Comparison of ENCODE assay signal across 8 mouse cellular contexts in the genomic region with DNA sequence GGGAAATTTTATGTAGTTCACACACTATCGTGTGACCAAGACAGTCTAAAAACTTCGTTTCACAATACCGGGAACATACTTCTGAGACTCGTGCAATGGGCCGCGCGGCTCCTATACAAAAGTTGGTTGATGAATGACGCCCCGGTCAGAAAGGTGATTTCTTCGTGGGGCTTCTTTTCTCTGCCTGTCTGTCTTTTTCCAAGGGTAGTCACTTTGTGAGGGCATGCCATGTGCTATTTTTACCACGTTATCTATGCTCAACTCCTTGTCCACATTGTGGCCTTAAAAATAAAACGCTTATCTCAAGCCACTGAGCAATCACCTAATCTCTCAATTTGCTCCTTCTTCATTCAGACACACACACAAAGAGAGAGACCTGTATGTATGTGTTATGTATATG. TPM values are rescaled to one million over a fixed set of nuclear protein-coding genes. Genes with fewer than 3 reads are reported as not detected.
DNase-seq lines count a peak whose midpoint lies in the region; ATAC-seq and TF ChIP-seq lines count a peak whose summit lies in the region.

No protein-coding gene starts in this region.

- no peaks in the 10 kb centered on the region for H3K9me3 ChIP-seq in embryonic facial prominence, embryonic 14.5 days (ENCODE audit: control insufficient read depth, low read length)
- no peaks in the 10 kb centered on the region for H3K9me3 ChIP-seq in hindbrain, embryonic 10.5 days

- no peak for TF ChIP-seq CTCF in cortical plate, adult 2 months (IDR thresholded peaks at IDR 0.05; ENCODE audit: extremely low read depth, insufficient read depth, low read length)

- peak overlapping the region; percentile 25; the same call in 1 of the 2 replicates for H3K4me3 ChIP-seq in cortical plate, adult 2 months (ENCODE audit: insufficient read depth, low read length)
- peak overlapping the region; percentile 59 for H3K4me3 ChIP-seq in embryonic facial prominence, embryonic 14.5 days (ENCODE audit: low read depth, low read length)
- H3K4me3 ChIP-seq in hindbrain, embryonic 10.5 days = peak overlapping the region; percentile 71

- peak overlapping the region; percentile 81; the same call in 1 of the 2 replicates for H3K9ac ChIP-seq in embryonic facial prominence, embryonic 14.5 days (ENCODE audit: low read depth, low read length)

- no peak overlapping the region for H3K27ac ChIP-seq in cortical plate, adult 2 months (ENCODE audit: insufficient read depth, low read length)
- 0 out of 2 replicates have a peak overlapping the region, but pooled peaks have one; percentile 71 for H3K27ac ChIP-seq in embryonic facial prominence, embryonic 14.5 days (replicated peaks; ENCODE audit: low read depth, low read length)
- H3K27ac ChIP-seq in hindbrain, embryonic 10.5 days = no peak overlapping the region

- 49% methylated on average over 12 of the region's 12 CpGs for WGBS in embryonic facial prominence, embryonic 14.5 days
- 24% methylated on average over 12 of the region's 12 CpGs for WGBS in hindbrain, embryonic 10.5 days

- peak overlapping the region; percentile 93 for H3K4me2 ChIP-seq in embryonic facial prominence, embryonic 14.5 days (ENCODE audit: low read depth, low read length)

- DNase-seq in embryonic facial prominence, embryonic 14.5 days (ENCODE audit: low spot score) = no peak
- DNase-seq in hindbrain, embryonic 10.5 days (ENCODE audit: low spot score) = peak; percentile 19
- no peak for DNase-seq in right cerebral cortex, postnatal 36 days (ENCODE audit: low spot score in 2 of 2)
- DNase-seq in layer of hippocampus, adult 8-10 months (ENCODE audit: low spot score in 2 of 2) = no peak
- DNase-seq in adrenal gland, postnatal 25 days = no peak
- no peak for DNase-seq in right cerebral cortex, postnatal 4 days

- H3K4me1 ChIP-seq in cortical plate, adult 2 months (ENCODE audit: control insufficient read depth, insufficient read depth, low read length) = no peaks in the 10 kb centered on the region
- H3K4me1 ChIP-seq in embryonic facial prominence, embryonic 14.5 days (ENCODE audit: control insufficient read depth, insufficient read depth, low read length) = peaks cover 3% of the 10 kb centered on the region; the same call in 1 of the 2 replicates
- H3K4me1 ChIP-seq in hindbrain, embryonic 10.5 days (replicated peaks) = peaks cover 44% of the 10 kb centered on the region

- ATAC-seq in embryonic facial prominence, embryonic 14.5 days (ENCODE audit: low read depth) = no peak
- peak; percentile 21; the same call in 1 of the 2 replicates for ATAC-seq in megakaryocyte progenitor cell, adult 5-6 weeks (replicated peaks; ENCODE audit: poor library complexity)

- H3K36me3 ChIP-seq in embryonic facial prominence, embryonic 14.5 days (ENCODE audit: control insufficient read depth, insufficient read depth, low read length) = no peaks in the 10 kb centered on the region
- H3K36me3 ChIP-seq in hindbrain, embryonic 10.5 days = no peaks in the 10 kb centered on the region

- H3K27me3 ChIP-seq in embryonic facial prominence, embryonic 14.5 days (replicated peaks; ENCODE audit: control insufficient read depth, insufficient read depth, low read length) = peaks cover 20% of the 10 kb centered on the region
- H3K27me3 ChIP-seq in hindbrain, embryonic 10.5 days (ENCODE audit: insufficient read depth, poor library complexity, severe bottlenecking) = peaks cover 82% of the 10 kb centered on the region

- no peak for TF ChIP-seq POLR2A in cortical plate, adult 2 months (IDR thresholded peaks at IDR 0.05; ENCODE audit: extremely low read depth, insufficient read depth, low read length)

RNA-seq across cellular contexts. Expression of a gene that starts 1.3 kb away (rescaled TPM):
- 0.64 and 2.8 TPM in 2 replicates for polyA plus RNA-seq in cortical plate, adult 2 months (2012; rRNA removed)
- polyA plus RNA-seq in embryonic facial prominence, embryonic 14.5 days (2014; fragmentation: Nextera tagmentation; extraction: Ambion mirVana) = 30.8 and 42.0 TPM in 2 replicates
- 2.8 and 5.2 TPM in 2 replicates for polyA plus RNA-seq in hindbrain, embryonic 10.5 days (2016; fragmentation: Nextera tagmentation; extraction: Ambion mirVana)
- not detected in 2 replicates for total RNA-seq in megakaryocyte progenitor cell, adult 5-6 weeks (2015)
- not detected in 2 replicates for total RNA-seq in megakaryocyte progenitor cell, adult 5-6 weeks (2017)
- 1 to 10 TPM in 2 of 4 experiments, under 1 TPM in 2; 0.65 to 2.9 (median 1.3) TPM for total RNA-seq in layer of hippocampus, adult 8-10 months (2022)
- 3.5 and 4.7 TPM in 2 replicates for total RNA-seq in adrenal gland, postnatal 25 days (2021)

RNA-seq across cellular contexts. Expression of a gene that starts 54.6 kb away (rescaled TPM):
- polyA plus RNA-seq in cortical plate, adult 2 months (2012; rRNA removed) = 88.2 and 95.0 TPM in 2 replicates
- 199 and 200 TPM in 2 replicates for polyA plus RNA-seq in embryonic facial prominence, embryonic 14.5 days (2014; fragmentation: Nextera tagmentation; extraction: Ambion mirVana)
- polyA plus RNA-seq in hindbrain, embryonic 10.5 days (2016; fragmentation: Nextera tagmentation; extraction: Ambion mirVana) = 321 and 408 TPM in 2 replicates
- total RNA-seq in megakaryocyte progenitor cell, adult 5-6 weeks (2015) = 149 and 188 TPM in 2 replicates
- total RNA-seq in megakaryocyte progenitor cell, adult 5-6 weeks (2017) = 204 and 275 TPM in 2 replicates
- total RNA-seq in layer of hippocampus, adult 8-10 months (2022) = 100 to 1,000 TPM; 114 to 141 (median 131) TPM
- total RNA-seq in adrenal gland, postnatal 25 days (2021) = 157 and 210 TPM in 2 replicates

RNA-seq across cellular contexts. Expression of a gene that starts 54.7 kb away (rescaled TPM):
- 49.7 and 50.8 TPM in 2 replicates for polyA plus RNA-seq in cortical plate, adult 2 months (2012; rRNA removed)
- 32.6 and 36.5 TPM in 2 replicates for polyA plus RNA-seq in embryonic facial prominence, embryonic 14.5 days (2014; fragmentation: Nextera tagmentation; extraction: Ambion mirVana)
- polyA plus RNA-seq in hindbrain, embryonic 10.5 days (2016; fragmentation: Nextera tagmentation; extraction: Ambion mirVana) = 19.9 and 21.2 TPM in 2 replicates
- total RNA-seq in megakaryocyte progenitor cell, adult 5-6 weeks (2015) = 37.8 and 37.9 TPM in 2 replicates
- 39.3 and 43.5 TPM in 2 replicates for total RNA-seq in megakaryocyte progenitor cell, adult 5-6 weeks (2017)
- total RNA-seq in layer of hippocampus, adult 8-10 months (2022) = 10 to 100 TPM; 51.8 to 78.7 (median 62.1) TPM
- total RNA-seq in adrenal gland, postnatal 25 days (2021) = 35.4 and 36.6 TPM in 2 replicates
